Mouse (Mus musculus) midbrain, embryonic 11.5 days (tissue): ENCODE data around the gene Taf6. TPM values are rescaled to one million over a fixed set of nuclear protein-coding genes. Genes with fewer than 3 reads are reported as not detected.
A peak's percentile ranks its signal among the peaks of the same experiment; 100 is the strongest.

Experiments
- ATAC-seq: fragments of 200-750 bp; cut with Nextera tagmentation; 2 replicates; pipeline ENCODE4 v1.8.0; 2017; ENCODE audit warnings: moderate TSS enrichment, moderate library complexity; ENCODE audit not compliant: low FRiP score
- DNase-seq: peaks from one replicate; pipeline ENCODE4 v3.0.0; 2015; ENCODE audit warnings: low spot score; ENCODE audit errors: missing footprints
- H3K27ac ChIP-seq: fragments of 300-500 bp; sonication (generic); 2 replicates; pipeline ENCODE4 v1.5.1; 2014; ENCODE audit warnings: low read depth, low read length
- H3K27me3 ChIP-seq: fragments of 300-500 bp; sonication (generic); 2 replicates; pipeline ENCODE4 v1.6.1; 2014; ENCODE audit warnings: mild to moderate bottlenecking, low read length, moderate library complexity, mixed read lengths; ENCODE audit not compliant: control insufficient read depth, insufficient read depth
- H3K36me3 ChIP-seq: fragments of 300-500 bp; sonication (generic); 2 replicates; pipeline ENCODE4 v1.6.1; 2014; ENCODE audit warnings: mild to moderate bottlenecking, low read length, moderate library complexity, mixed read lengths; ENCODE audit not compliant: control insufficient read depth, insufficient read depth
- H3K4me1 ChIP-seq: fragments of 300-500 bp; sonication (generic); 2 replicates; pipeline ENCODE4 v1.6.1; 2014; ENCODE audit warnings: low read length; ENCODE audit not compliant: control insufficient read depth, insufficient read depth
- H3K4me2 ChIP-seq: fragments of 300-500 bp; sonication (generic); 2 replicates; pipeline ENCODE4 v1.6.1; 2014; ENCODE audit warnings: mild to moderate bottlenecking, moderate library complexity
- H3K4me3 ChIP-seq: fragments of 300-500 bp; sonication (generic); 2 replicates; pipeline ENCODE4 v1.5.1; 2014; ENCODE audit warnings: low read depth, low read length
- H3K9ac ChIP-seq: fragments of 300-500 bp; sonication (generic); 2 replicates; pipeline ENCODE4 v1.6.1; 2014; ENCODE audit warnings: low read length
- H3K9me3 ChIP-seq: fragments of 300-500 bp; sonication (generic); 2 replicates; pipeline ENCODE4 v1.6.1; 2016; ENCODE audit warnings: low read length; ENCODE audit not compliant: control insufficient read depth
- WGBS: fragments of 180-500 bp; shearing (Covaris S2); extraction: QIAGEN DNeasy Blood & Tissue Kit; methylation state at CpG from one replicate; pipeline ENCODE4 v1.1.7; 2014; 5-methylcytosine and 5-hydroxymethylcytosine counted together
- polyA plus RNA-seq: library from polyadenylated mRNA; unstranded; fragments of >200 nt; fragmentation: Nextera tagmentation; extraction: Ambion mirVana; gene quantifications from 2 replicates; pipeline ENCODE4 v1.2.1, GENCODE M21; 2014

Taf6 gene
- polyA plus RNA-seq, 1 experiment from 2014 or later = 133 TPM

- H3K36me3 ChIP-seq = peaks cover 18% of the 10 kb centered on the region
- peak within 1 kb of the TSS; percentile 81 for H3K4me3 ChIP-seq
- H3K4me1 ChIP-seq = peaks cover 5% of the 10 kb centered on the region
- peak; percentile 96 for ATAC-seq
- H3K9ac ChIP-seq = peak within 1 kb of the TSS; percentile 86
- WGBS = under 1% methylated on average over 42 of the region's 42 CpGs
- peak within 1 kb of the TSS; percentile 30 for H3K27ac ChIP-seq
- H3K4me2 ChIP-seq = peak within 1 kb of the TSS; percentile 81
- no peaks in the 10 kb centered on the region for H3K9me3 ChIP-seq
- no peaks in the 10 kb centered on the region for H3K27me3 ChIP-seq
- DNase-seq = peak; percentile 99
Observed at GRCm38 (mm10) chr5:138160842-138161665, 26.2 kb downstream of the Taf6 start, which contains the start of gene Cops6. Gene Cops6, plus strand, starts transcription at chr5:138161071.

- Histone ChIP-seq H3K4me3 (peak overlapping the region; percentile 81), H3K9me3 (no peaks in the 10 kb centered on the region), H3K27ac (no peak overlapping the region), H3K4me2 (peak overlapping the region; percentile 81; the same call in 1 of the 2 replicates), H3K36me3 (peaks cover 12% of the 10 kb centered on the region), H3K4me1 (peaks cover 5% of the 10 kb centered on the region), H3K9ac (peak overlapping the region; percentile 86), H3K27me3 (no peaks in the 10 kb centered on the region)
- DNase-seq = peak; percentile 84
- WGBS = 68% methylated on average over 7 of the region's 7 CpGs
- ATAC-seq = no peak; the same call in 1 of the 2 replicates
Observed at GRCm38 (mm10) chr5:138160224-138160762, 27.0 kb downstream of the Taf6 start.

DNA sequence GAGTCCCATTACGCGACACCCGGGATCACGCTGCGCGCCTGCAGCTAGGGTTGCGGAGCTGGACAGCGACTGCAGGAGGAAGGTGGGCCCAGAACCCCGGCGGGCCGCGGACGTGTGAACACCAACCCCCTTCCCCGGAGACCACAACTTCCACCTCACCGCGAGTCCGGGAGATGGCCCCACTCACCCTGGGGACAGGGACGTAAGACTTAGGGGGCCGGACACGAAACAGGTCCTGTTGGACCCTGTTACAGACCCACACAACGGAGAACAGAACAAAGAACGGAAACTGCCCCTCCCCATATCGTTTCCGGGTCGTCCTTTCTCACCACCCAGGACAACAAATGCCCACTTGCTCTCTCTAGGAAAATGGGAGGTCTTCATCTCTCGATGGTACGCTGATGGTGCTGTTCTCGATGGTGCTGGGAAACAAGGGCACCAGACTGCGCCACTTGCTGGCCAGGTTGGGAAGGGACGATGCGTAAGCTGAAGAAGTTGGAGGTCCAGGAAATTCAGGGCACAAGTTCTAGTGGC, 31.7 kb downstream of the Taf6 start, which contains the start of gene Zfp113:
Zfp113 (minus strand) TSS at position 302 of the 534 bp plus-strand sequence.
- peak; percentile 98 for DNase-seq
- WGBS = under 1% methylated on average over 31 of the region's 31 CpGs
- H3K9ac ChIP-seq = peak within 1 kb of the TSS; percentile 98
- H3K4me2 ChIP-seq = peak within 1 kb of the TSS; percentile 74
- peaks cover 2% of the 10 kb centered on the region; the same call in 1 of the 2 replicates for H3K4me1 ChIP-seq
- H3K27me3 ChIP-seq = no peaks in the 10 kb centered on the region
- ATAC-seq = peak; percentile 97
- H3K4me3 ChIP-seq = peak within 1 kb of the TSS; percentile 83
- H3K9me3 ChIP-seq = no peaks in the 10 kb centered on the region
- peak within 1 kb of the TSS; percentile 95 for H3K27ac ChIP-seq
- peaks cover 13% of the 10 kb centered on the region for H3K36me3 ChIP-seq

DNA sequence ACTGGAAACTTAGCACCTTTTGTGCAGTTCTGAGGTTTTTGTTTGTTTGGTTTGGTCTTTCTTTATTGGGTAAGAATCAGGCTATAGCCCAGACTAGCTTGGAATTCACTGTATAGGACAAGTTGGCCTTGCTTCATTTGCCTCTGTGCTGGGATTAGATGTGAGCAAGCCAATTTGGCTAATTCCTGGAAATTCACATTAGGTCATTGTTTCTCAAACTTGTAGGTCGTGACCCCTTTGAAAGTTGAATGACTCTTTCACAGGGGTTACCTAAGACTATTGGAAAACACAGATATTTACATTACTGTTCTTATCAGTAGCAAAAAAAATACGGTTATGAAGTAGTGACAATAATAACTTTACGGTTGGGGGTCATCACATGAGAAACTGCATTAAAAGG, 32.9 kb downstream of the Taf6 start:
- Histone ChIP-seq H3K36me3 (peaks cover 16% of the 10 kb centered on the region), H3K27ac (no peak overlapping the region), H3K9me3 (no peaks in the 10 kb centered on the region), H3K4me3 (peak overlapping the region; percentile 83), H3K9ac (peak overlapping the region; percentile 98), H3K4me1 (peaks cover 2% of the 10 kb centered on the region; the same call in 1 of the 2 replicates), H3K4me2 (peak overlapping the region; percentile 74), H3K27me3 (no peaks in the 10 kb centered on the region)
- ATAC-seq (no peak), DNase-seq (no peak)
- WGBS = 85% methylated on average over 3 of the region's 3 CpGs

DNA sequence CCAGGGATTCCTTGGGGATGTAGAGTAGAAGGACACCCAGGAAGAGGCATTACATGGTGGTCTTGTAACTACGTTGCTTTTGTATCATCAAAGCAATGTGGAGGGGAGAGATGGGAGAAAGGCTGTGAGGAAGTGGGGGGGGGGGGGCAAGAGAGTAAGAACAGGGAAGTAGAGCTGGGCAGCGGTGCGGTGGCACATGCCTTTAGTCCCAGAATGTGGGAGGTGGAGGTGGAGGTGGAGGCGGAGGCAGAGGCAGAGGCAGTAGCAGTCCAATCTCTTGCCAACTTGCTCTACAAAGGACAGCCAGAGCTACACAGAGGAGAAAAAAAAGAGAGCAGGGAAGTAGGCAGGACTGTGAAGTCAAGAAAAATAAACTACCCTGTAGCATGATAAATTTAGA, 48.7 kb downstream of the Taf6 start:
- Histone ChIP-seq H3K9ac (no peak overlapping the region), H3K9me3 (no peaks in the 10 kb centered on the region), H3K27me3 (no peaks in the 10 kb centered on the region), H3K4me2 (no peak overlapping the region), H3K36me3 (peaks cover 16% of the 10 kb centered on the region; the same call in 1 of the 2 replicates), H3K27ac (no peak overlapping the region), H3K4me1 (no peaks in the 10 kb centered on the region), H3K4me3 (no peak overlapping the region)
- DNase-seq = no peak
- WGBS = 76% methylated on average over 4 of the region's 4 CpGs
- no peak for ATAC-seq

DNA sequence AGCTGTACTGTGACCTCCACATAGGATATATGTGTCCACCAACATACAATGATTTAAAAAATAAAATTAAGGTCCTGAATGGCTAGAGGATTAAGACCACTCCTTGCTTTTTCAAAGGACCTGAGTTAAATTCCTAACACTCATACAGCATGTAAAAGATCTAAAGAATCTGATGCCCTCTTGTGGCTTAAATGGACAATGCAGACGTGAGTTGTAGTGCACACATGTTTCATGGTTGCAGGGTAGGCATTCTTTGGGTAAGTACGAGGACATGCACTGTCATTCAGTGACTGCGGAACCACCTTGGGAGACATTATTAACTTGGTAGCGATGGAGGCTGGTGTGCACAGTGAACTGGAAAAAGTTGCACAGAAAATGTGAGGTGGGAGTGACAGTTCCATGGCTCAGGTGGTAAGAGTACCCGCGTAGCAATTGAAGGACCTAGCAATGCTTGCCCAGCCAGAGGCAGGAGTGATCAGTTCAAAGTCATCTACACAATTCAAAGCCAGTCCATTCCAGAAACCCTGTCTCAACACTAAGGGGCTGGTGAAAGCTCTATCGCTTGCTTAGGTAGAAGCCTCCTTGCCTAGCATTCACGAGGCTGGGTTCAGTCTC, 49.2 kb downstream of the Taf6 start:
- 62% methylated on average over 8 of the region's 8 CpGs for WGBS
- H3K27ac ChIP-seq = no peak overlapping the region
- ATAC-seq = peak; percentile 48; the same call in 1 of the 2 replicates
- peaks cover 16% of the 10 kb centered on the region; the same call in 1 of the 2 replicates for H3K36me3 ChIP-seq
- no peaks in the 10 kb centered on the region for H3K9me3 ChIP-seq
- no peaks in the 10 kb centered on the region for H3K4me1 ChIP-seq
- H3K9ac ChIP-seq = no peak overlapping the region
- H3K4me3 ChIP-seq = no peak overlapping the region
- peak; percentile 92 for DNase-seq
- H3K27me3 ChIP-seq = no peaks in the 10 kb centered on the region
- no peak overlapping the region for H3K4me2 ChIP-seq

GRCm38 (mm10) chr5:138137257-138137656, 50.0 kb downstream of the Taf6 start:
- H3K4me1 ChIP-seq = no peaks in the 10 kb centered on the region
- no peak overlapping the region for H3K27ac ChIP-seq
- DNase-seq (no peak), ATAC-seq (no peak)
- 88% methylated on average over 4 of the region's 4 CpGs for WGBS
- no peak overlapping the region for H3K4me2 ChIP-seq
- no peaks in the 10 kb centered on the region for H3K9me3 ChIP-seq
- H3K9ac ChIP-seq = no peak overlapping the region
- no peaks in the 10 kb centered on the region for H3K27me3 ChIP-seq
- H3K36me3 ChIP-seq = peaks cover 16% of the 10 kb centered on the region; the same call in 1 of the 2 replicates
- H3K4me3 ChIP-seq = no peak overlapping the region

GRCm38 (mm10) chr5:138132425-138133064, 54.7 kb downstream of the Taf6 start:
- H3K4me3 ChIP-seq = no peak overlapping the region
- H3K27me3 ChIP-seq = no peaks in the 10 kb centered on the region
- H3K27ac ChIP-seq = no peak overlapping the region
- H3K36me3 ChIP-seq = peaks cover 34% of the 10 kb centered on the region
- WGBS = 98% methylated on average over 5 of the region's 5 CpGs
- H3K4me2 ChIP-seq = no peak overlapping the region
- H3K4me1 ChIP-seq = no peaks in the 10 kb centered on the region
- no peak overlapping the region for H3K9ac ChIP-seq
- H3K9me3 ChIP-seq = no peaks in the 10 kb centered on the region
- DNase-seq (no peak), ATAC-seq (no peak)
